Comparison of ENCODE assay signal across 9 mouse cellular contexts in the genomic region with DNA sequence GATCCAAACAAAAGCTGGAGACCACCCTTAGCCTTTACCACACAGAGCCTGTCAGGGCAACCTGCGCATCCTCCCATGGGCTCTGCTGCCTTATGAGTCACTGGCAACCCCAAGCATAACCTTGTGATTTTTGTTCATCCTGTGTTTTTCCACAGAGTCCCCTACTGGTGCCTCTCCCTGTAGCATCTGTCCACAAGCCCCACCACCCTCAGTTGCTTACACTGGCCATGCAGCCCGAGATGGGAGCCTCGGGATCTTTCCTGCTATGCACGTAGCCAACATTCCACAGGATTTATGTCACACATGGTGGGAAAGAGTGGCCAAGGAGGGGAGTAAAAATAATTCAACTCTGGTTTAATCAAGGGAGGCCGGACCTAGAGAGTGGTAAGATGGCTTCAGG.
A peak's percentile ranks its signal among the peaks of the same experiment; 100 is the strongest.
DNase-seq lines count a peak whose midpoint lies in the region; ATAC-seq and TF ChIP-seq lines count a peak whose summit lies in the region.
"Had no signal": no experiment of that assay in that cellular context is flagged by ENCODE, and none has a peak within 500 bp of the region (broad histone marks: within the 10 kb centered on the region; RNA-seq: fewer than 3 reads in every experiment).

No protein-coding gene starts in this region.

- H3K4me1 ChIP-seq in hindbrain, embryonic 14.5 days (replicated peaks; ENCODE audit: control insufficient read depth, insufficient read depth, low read length): 0 out of 2 replicates have a peak, but pooled peaks cover 3% of the 10 kb centered on the region
- H3K4me1 ChIP-seq in hindbrain, postnatal 0 days (ENCODE audit: insufficient read depth, low read length): no peaks in the 10 kb centered on the region
- H3K4me1 ChIP-seq in embryonic facial prominence, embryonic 11.5 days (ENCODE audit: control insufficient read depth, insufficient read depth, low read length): no peaks in the 10 kb centered on the region
- H3K4me1 ChIP-seq in limb, embryonic 14.5 days (ENCODE audit: control insufficient read depth, insufficient read depth, low read length): peaks cover 12% of the 10 kb centered on the region

- no peaks in the 10 kb centered on the region for H3K27me3 ChIP-seq in hindbrain, embryonic 14.5 days (ENCODE audit: control insufficient read depth, insufficient read depth, low read length)
- H3K27me3 ChIP-seq in hindbrain, postnatal 0 days (ENCODE audit: insufficient read depth, low read length): no peaks in the 10 kb centered on the region; the same call in 1 of the 2 replicates
- no peaks in the 10 kb centered on the region for H3K27me3 ChIP-seq in embryonic facial prominence, embryonic 11.5 days (ENCODE audit: control insufficient read depth, insufficient read depth, low read length)
- H3K27me3 ChIP-seq in limb, embryonic 14.5 days (ENCODE audit: control insufficient read depth, insufficient read depth, low read length): no peaks in the 10 kb centered on the region
- H3K27me3 ChIP-seq: CH12.LX had no signal

- TF ChIP-seq POLR2A in limb, embryonic 14.5 days (IDR thresholded peaks at IDR 0.05; ENCODE audit: borderline replicate concordance, extremely low read depth, insufficient read depth, insufficient read length): no peak

- ATAC-seq in hindbrain, embryonic 14.5 days (ENCODE audit: low FRiP score): peak; percentile 24; the same call in 1 of the 2 replicates
- ATAC-seq in hindbrain, postnatal 0 days: no peak
- ATAC-seq in embryonic facial prominence, embryonic 11.5 days (replicated peaks; ENCODE audit: insufficient number of reproducible peaks, low FRiP score, low TSS enrichment, low read depth): 0 out of 2 replicates have a peak, but pooled peaks have one; percentile 50
- no peak for ATAC-seq in limb, embryonic 14.5 days (ENCODE audit: low FRiP score, low read depth)

- H3K36me3 ChIP-seq in hindbrain, embryonic 14.5 days (replicated peaks; ENCODE audit: control insufficient read depth, insufficient read depth): no peaks in the 10 kb centered on the region
- no peaks in the 10 kb centered on the region for H3K36me3 ChIP-seq in hindbrain, postnatal 0 days (ENCODE audit: insufficient read depth, low read length)
- no peaks in the 10 kb centered on the region for H3K36me3 ChIP-seq in embryonic facial prominence, embryonic 11.5 days (replicated peaks; ENCODE audit: control insufficient read depth, insufficient read depth, low read depth, low read length)
- H3K36me3 ChIP-seq in limb, embryonic 14.5 days (ENCODE audit: control insufficient read depth, insufficient read depth, low read length): no peaks in the 10 kb centered on the region

- WGBS in hindbrain, embryonic 14.5 days: 82% methylated on average over 5 of the region's 5 CpGs
- 75% methylated on average over 5 of the region's 5 CpGs for WGBS in hindbrain, postnatal 0 days
- WGBS in embryonic facial prominence, embryonic 11.5 days: 68% methylated on average over 5 of the region's 5 CpGs
- 45% methylated on average over 5 of the region's 5 CpGs for WGBS in limb, embryonic 14.5 days

- no peak for TF ChIP-seq CTCF in hindbrain, postnatal 0 days (IDR thresholded peaks at IDR 0.05; ENCODE audit: low read depth)

- no peaks in the 10 kb centered on the region for H3K9me3 ChIP-seq in hindbrain, embryonic 14.5 days (ENCODE audit: control insufficient read depth, low read length)
- no peaks in the 10 kb centered on the region for H3K9me3 ChIP-seq in hindbrain, postnatal 0 days (ENCODE audit: low read length)
- no peaks in the 10 kb centered on the region for H3K9me3 ChIP-seq in embryonic facial prominence, embryonic 11.5 days (replicated peaks; ENCODE audit: control insufficient read depth, low read length)
- H3K9me3 ChIP-seq in limb, embryonic 14.5 days (ENCODE audit: control insufficient read depth, low read length): no peaks in the 10 kb centered on the region

- no peak for DNase-seq in hindbrain, embryonic 14.5 days (ENCODE audit: low spot score)
- no peak for DNase-seq in hindbrain, postnatal 0 days (ENCODE audit: low spot score)
- DNase-seq in embryonic facial prominence, embryonic 11.5 days (ENCODE audit: low spot score): no peak
- peak; percentile 79 to 80 for DNase-seq in heart, adult 9 months (ENCODE audit: low spot score in 2 of 2)
- no peak for DNase-seq in limb, embryonic 14.5 days (ENCODE audit: low spot score)
- no peak for DNase-seq in spleen, postnatal 36 days (ENCODE audit: low spot score in 2 of 2)
- no peak for DNase-seq in adrenal gland, adult 2 months
- no peak for DNase-seq in adrenal gland, adult 8-10 months

- no peak overlapping the region for H3K9ac ChIP-seq in hindbrain, embryonic 14.5 days
- no peak overlapping the region for H3K9ac ChIP-seq in hindbrain, postnatal 0 days (replicated peaks; ENCODE audit: low read length)
- no peak overlapping the region for H3K9ac ChIP-seq in embryonic facial prominence, embryonic 11.5 days (replicated peaks; ENCODE audit: low read length)
- H3K9ac ChIP-seq in limb, embryonic 14.5 days (ENCODE audit: low read depth, low read length, severe bottlenecking): no peak overlapping the region

- no peak overlapping the region for H3K4me3 ChIP-seq in hindbrain, embryonic 14.5 days (replicated peaks; ENCODE audit: low read length)
- no peak overlapping the region for H3K4me3 ChIP-seq in hindbrain, postnatal 0 days (ENCODE audit: low read length)
- H3K4me3 ChIP-seq in embryonic facial prominence, embryonic 11.5 days (ENCODE audit: low read depth, low read length): no peak overlapping the region
- no peak overlapping the region for H3K4me3 ChIP-seq in limb, embryonic 14.5 days (replicated peaks; ENCODE audit: low read length)

- no peak overlapping the region for H3K27ac ChIP-seq in hindbrain, embryonic 14.5 days
- no peak overlapping the region for H3K27ac ChIP-seq in hindbrain, postnatal 0 days
- H3K27ac ChIP-seq in embryonic facial prominence, embryonic 11.5 days (replicated peaks; ENCODE audit: low read depth, low read length): peak overlapping the region; percentile 41; the same call in 1 of the 2 replicates
- peak overlapping the region; percentile 73 for H3K27ac ChIP-seq in limb, embryonic 14.5 days (replicated peaks; ENCODE audit: low read depth, low read length)

- H3K4me2 ChIP-seq in hindbrain, embryonic 14.5 days (replicated peaks): no peak overlapping the region
- no peak overlapping the region for H3K4me2 ChIP-seq in hindbrain, postnatal 0 days (ENCODE audit: low read depth, low read length)
- H3K4me2 ChIP-seq in embryonic facial prominence, embryonic 11.5 days (ENCODE audit: low read depth, low read length): no peak overlapping the region
- no peak overlapping the region for H3K4me2 ChIP-seq in limb, embryonic 14.5 days (replicated peaks; ENCODE audit: low read depth, low read length, severe bottlenecking)

Comparison
In these comparisons a context has a peak if more than half of its experiments do, and no peak if none do; other contexts are left out.
1. ATAC-seq: peak in hindbrain, embryonic 14.5 days (single experiment) and embryonic facial prominence, embryonic 11.5 days (single experiment); none in hindbrain, postnatal 0 days (single experiment) and limb, embryonic 14.5 days (single experiment).
2. DNase-seq: peak in heart, adult 9 months (2 of 2); none in hindbrain, embryonic 14.5 days (single experiment), hindbrain, postnatal 0 days (single experiment), embryonic facial prominence, embryonic 11.5 days (single experiment), limb, embryonic 14.5 days (single experiment), spleen, postnatal 36 days (0 of 2), adrenal gland, adult 2 months (single experiment) and adrenal gland, adult 8-10 months (single experiment).
3. H3K27ac ChIP-seq: peak in embryonic facial prominence, embryonic 11.5 days (single experiment) and limb, embryonic 14.5 days (single experiment); none in hindbrain, embryonic 14.5 days (single experiment) and hindbrain, postnatal 0 days (single experiment).